Mouse (Mus musculus) c-Kit-positive CD71-positive TER-119-positive erythroid progenitor cells, embryonic 14.5 days (primary cell): Measurements from ENCODE around the gene Adgrg4.

Experiments
- DNase-seq: peaks from one replicate; pipeline ENCODE4 v3.0.0-alpha.2; 2013; ENCODE audit warnings: low spot score

Gene Adgrg4

DNA sequence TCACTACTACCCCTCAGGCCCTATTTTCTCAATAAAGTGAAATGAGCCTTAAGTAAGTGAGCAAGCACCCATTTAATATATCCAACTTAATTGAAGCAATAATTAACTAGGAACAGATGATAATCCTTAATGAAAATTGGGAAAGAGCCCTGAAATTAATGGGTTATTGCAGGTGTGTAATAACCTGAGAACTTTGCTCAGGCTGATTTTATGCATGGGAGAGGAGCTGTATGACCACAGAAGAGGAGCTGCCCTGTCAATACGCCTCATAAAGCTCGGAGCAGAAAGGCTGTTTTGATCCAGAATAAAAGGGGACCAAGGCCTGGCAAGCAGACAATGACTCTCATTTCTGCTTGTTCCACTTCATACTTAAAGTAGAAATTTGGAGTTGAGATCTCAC is at the start of gene Adgrg4:
TSS of gene Adgrg4 (plus strand) at position 301 of the 400 bp plus-strand sequence.
- DNase-seq = no peak

DNA sequence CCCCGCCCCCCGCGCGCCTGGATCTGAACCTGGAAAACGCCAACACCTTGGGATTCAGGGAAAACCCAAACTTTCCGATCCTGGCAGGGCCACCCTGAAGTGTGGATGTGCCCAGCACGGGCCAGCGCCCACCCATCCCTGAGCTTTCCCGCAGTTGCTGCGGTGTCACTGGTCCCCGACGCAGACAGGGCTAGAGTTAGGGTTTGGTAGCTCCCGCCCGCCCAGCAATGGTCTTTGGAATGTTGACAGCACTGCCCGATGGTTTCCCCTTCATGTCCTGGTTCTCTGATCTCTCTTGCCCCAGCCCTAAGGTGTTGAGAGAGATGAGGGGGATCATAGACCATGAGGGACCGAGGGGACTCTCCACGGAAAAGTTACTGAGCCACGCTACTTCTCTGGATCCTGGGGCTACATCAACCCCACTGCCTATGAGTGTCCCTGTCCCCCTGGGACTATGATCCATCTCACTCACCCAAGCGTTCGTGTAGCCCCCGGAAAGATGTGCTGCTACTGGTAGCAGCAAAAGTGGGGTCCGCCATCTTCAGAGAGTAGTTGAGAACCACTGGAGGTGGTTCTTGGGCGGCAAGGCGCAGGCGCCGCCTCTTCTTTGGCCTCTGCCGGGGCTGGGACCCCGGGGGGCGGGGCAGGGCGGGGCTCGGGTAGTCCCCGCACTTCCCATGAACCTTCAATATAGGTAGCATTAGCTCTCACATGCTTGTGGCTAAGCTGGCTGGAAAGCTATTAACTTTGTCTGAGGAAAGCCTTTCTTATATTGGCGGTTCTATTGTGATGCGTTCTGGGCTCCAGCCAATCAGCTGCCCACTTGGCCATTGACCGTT is 48.0 kb upstream of the Adgrg4 start, which contains the start of gene Map7d3:
TSS of gene Map7d3 (minus strand) at position 562 of the 839 bp plus-strand sequence.
- DNase-seq = peak; percentile 10

- no peak for DNase-seq
These were observed 42.5 kb upstream of the Adgrg4 start for GRCm38 (mm10) chrX:56827492-56827891.

- no peak for DNase-seq
These were observed 34.1 kb upstream of the Adgrg4 start for GRCm38 (mm10) chrX:56835842-56836241.

GRCm38 (mm10) chrX:56839369-56839768 is 30.6 kb upstream of the Adgrg4 start:
- peak; percentile 16 for DNase-seq

DNA sequence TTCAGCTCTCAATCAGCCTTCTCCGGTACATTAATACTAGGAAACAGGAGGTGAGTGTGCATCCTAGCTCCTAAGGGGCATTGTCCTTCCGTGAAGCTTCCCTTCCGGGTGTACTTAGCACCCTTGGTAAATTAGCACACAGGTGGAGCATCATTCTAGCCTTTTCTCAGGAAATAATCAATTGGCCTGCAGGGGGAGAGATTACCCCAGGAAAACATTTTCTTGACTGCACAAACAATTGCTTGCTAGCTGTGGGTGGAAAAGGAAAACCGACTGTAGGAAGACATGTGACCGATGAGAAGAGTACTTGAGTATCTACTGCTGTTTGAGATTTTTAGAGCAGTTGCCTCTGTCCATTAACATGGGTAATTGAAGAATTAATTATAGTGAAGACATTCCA is 28.7 kb upstream of the Adgrg4 start:
- DNase-seq = no peak

DNA sequence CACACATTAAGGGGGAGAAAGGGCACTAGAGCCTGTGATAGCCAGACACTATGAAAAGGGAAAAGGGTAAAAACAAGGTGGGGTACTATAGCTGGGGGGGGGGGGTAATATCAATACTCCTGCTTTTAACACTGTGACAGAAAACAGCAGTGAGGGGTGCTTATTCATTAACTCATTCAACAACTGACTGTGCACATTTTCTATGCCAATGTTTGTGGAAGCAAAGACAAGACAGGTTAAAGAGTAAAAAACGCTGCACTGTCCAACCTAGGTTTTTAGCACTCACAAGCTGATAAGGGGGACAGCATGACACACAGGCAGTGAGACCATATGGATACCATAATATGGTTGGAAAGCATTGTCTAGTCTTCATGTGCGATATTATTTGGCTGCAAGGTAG is 142.9 kb downstream of the Adgrg4 start:
- DNase-seq = no peak

DNA sequence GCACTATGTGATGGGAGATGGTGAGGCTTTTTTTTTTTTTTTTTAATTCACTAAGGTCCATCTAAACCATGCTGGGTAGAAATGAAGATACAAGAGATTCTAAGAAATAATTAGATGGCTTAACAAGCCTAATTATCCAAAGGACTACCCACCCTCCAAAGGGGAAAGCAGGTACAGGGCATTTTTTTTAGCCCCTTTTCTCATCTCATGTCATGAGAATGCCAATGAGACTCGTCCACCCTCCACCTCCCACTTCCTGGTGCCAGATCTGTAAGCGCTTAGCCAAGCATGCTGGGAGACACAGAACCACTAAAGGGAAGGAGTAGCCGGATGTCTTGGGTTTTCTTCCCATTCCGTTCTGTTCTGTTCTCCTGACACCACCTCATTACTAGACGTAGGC is 172.8 kb downstream of the Adgrg4 start, which contains the start of gene Brs3:
TSS of gene Brs3 (plus strand) at position 301 of the 400 bp plus-strand sequence.
- DNase-seq = no peak

DNA sequence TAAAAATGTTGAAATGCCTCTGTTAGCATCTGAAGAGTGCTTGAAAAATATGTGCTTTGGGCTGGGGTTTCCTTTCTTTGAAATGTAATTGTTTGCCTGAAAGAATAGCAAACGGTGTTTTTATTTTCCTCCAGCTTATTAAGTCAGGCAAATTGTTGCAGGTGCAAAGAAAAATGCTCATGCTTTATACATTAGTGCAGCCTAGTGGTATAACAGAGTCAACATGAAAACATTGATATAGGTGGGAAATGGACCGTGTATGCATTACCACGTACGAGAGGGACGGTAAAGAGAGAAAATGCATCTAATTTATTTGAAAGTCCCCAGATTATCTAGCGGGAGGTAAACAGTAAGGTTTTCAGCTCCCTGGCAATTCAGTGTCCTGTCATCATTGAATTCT is 173.9 kb downstream of the Adgrg4 start:
- DNase-seq = no peak
